In genomic region chr19:42666906-42667305, GRCm38 (mm10) we compare ENCODE assay signal across 26 mouse cellular contexts. TPM values are rescaled to one million over a fixed set of nuclear protein-coding genes. Genes with fewer than 3 reads are reported as not detected.
"Had no signal": no experiment of that assay in that cellular context is flagged by ENCODE, and none has a peak within 500 bp of the region (broad histone marks: within the 10 kb centered on the region; RNA-seq: fewer than 3 reads in every experiment).

No protein-coding gene starts in this region.

- H3K4me3 ChIP-seq: gastrocnemius, adult 2 months; heart, adult 2 months; heart, embryonic 13.5 days; heart, embryonic 15.5 days; hindbrain, embryonic 12.5 days; intestine, embryonic 15.5 days; layer of hippocampus, adult 2 months; left cerebral cortex, adult 2 months; limb, embryonic 10.5 days; limb, embryonic 12.5 days; liver, embryonic 13.5 days; liver, embryonic 15.5 days had no signal

- H3K4me1 ChIP-seq: liver, embryonic 13.5 days; liver, embryonic 15.5 days had no signal

- H3K27ac ChIP-seq: gastrocnemius, adult 2 months; heart, adult 2 months; heart, embryonic 13.5 days; heart, embryonic 15.5 days; hindbrain, embryonic 12.5 days; hindbrain, embryonic 14.5 days; intestine, embryonic 15.5 days; layer of hippocampus, adult 2 months; left cerebral cortex, adult 2 months; limb, embryonic 10.5 days; limb, embryonic 12.5 days; liver, embryonic 13.5 days; liver, embryonic 15.5 days had no signal

- H3K9me3 ChIP-seq: heart, embryonic 13.5 days; heart, embryonic 15.5 days; hindbrain, embryonic 12.5 days; intestine, embryonic 15.5 days; limb, embryonic 10.5 days; limb, embryonic 12.5 days; liver, embryonic 13.5 days; liver, embryonic 15.5 days had no signal

- H3K27me3 ChIP-seq: heart, embryonic 15.5 days; intestine, embryonic 15.5 days; liver, embryonic 13.5 days; liver, embryonic 15.5 days had no signal

- H3K36me3 ChIP-seq: heart, embryonic 13.5 days; heart, embryonic 15.5 days; hindbrain, embryonic 12.5 days; intestine, embryonic 15.5 days; limb, embryonic 10.5 days; limb, embryonic 12.5 days; liver, embryonic 13.5 days; liver, embryonic 15.5 days had no signal

- DNase-seq: gastrocnemius, adult 2 months; gastrocnemius, postnatal 25 days; heart, postnatal 14 days; heart, postnatal 4 days; kidney, adult 18-20 months; kidney, adult 8-10 months; kidney, postnatal 25 days; kidney, postnatal 4 days; liver; liver, embryonic 13.5 days had no signal

- H3K9ac ChIP-seq: heart, embryonic 13.5 days; heart, embryonic 15.5 days; hindbrain, embryonic 12.5 days; hindbrain, embryonic 14.5 days; intestine, embryonic 15.5 days; liver, embryonic 13.5 days; liver, embryonic 15.5 days had no signal

- H3K4me2 ChIP-seq: heart, embryonic 13.5 days; heart, embryonic 15.5 days; hindbrain, embryonic 12.5 days; hindbrain, embryonic 14.5 days; intestine, embryonic 15.5 days; limb, embryonic 12.5 days; liver, embryonic 11.5 days; liver, embryonic 13.5 days; liver, embryonic 15.5 days had no signal

- ATAC-seq: hindbrain, embryonic 16.5 days; inflammation-experienced regulatory T-cells, adult 6 months; intestine, embryonic 15.5 days; intestine, postnatal 0 days had no signal

RNA-seq across cellular contexts. Expression of gene Loxl4, which starts 54.3 kb away (rescaled TPM):
- total RNA-seq: granulocyte monocyte progenitor cell, adult 5-6 weeks had no signal
